Mouse (Mus musculus) A20 (cell line): ENCODE data around the gene Pcdh9.

Source experiments
- DNase-seq: peaks from one replicate; pipeline ENCODE4 v3.0.0-alpha.2; 2011; ENCODE audit warnings: low read depth, low spot score

Gene Pcdh9

GRCm38 (mm10) chr14:93039326-93040221 lies 850.9 kb downstream of the Pcdh9 start:
- DNase-seq = no peak

GRCm38 (mm10) chr14:93009147-93010064 lies 881.1 kb downstream of the Pcdh9 start:
- DNase-seq = no peak
